Mouse (Mus musculus): ENCODE results near the gene Nectin1. TPM values are rescaled to one million over a fixed set of nuclear protein-coding genes. Genes with fewer than 3 reads are reported as not detected.

Gene Nectin1
- polyA plus RNA-seq, 2 experiments = 1.1 to 1.2 TPM

DNA sequence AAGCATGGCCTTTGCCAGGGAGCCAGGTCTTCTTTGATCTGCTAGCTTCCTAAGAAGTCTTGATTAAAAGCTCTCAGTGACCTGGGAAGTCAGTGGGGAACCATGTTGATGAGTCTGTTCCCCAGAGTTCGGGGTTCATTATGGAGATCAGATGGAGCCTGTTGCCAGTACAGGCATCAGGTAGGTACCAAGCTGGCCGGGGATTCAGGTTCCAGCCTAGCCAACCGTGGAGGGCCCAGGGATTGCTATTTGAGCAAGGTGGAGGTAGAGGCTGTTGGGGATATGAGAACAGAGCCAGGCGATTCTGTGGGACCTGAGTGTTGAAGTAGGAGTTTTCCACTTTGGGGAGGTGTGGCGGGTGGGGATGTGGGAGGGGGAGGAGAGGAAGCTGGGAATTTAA is 30.6 kb downstream of the Nectin1 start:
- Histone ChIP-seq H3K4me3 (ENCODE audit: insufficient read depth in 1 of 2, low read depth in 2 of 2, low read length in 2 of 2) (no peak overlapping the region), H3K4me1 (replicated peaks; ENCODE audit: control insufficient read depth in 2 of 2, insufficient read depth in 2 of 2, low read length in 1 of 2) (peaks cover 0 to 1% of the 10 kb centered on the region in 2 experiments; a peak in 1 of 4 replicates), H3K27me3 (ENCODE audit: control insufficient read depth, insufficient read depth, low read length) (no peaks in the 10 kb centered on the region), H3K4me2 (ENCODE audit: low read depth) (no peak overlapping the region), H3K9me3 (ENCODE audit: control insufficient read depth, low read length) (no peaks in the 10 kb centered on the region), H3K36me3 (replicated peaks; ENCODE audit: control insufficient read depth, insufficient read depth, low read depth) (no peaks in the 10 kb centered on the region), H3K27ac (no peak overlapping the region), H3K9ac (replicated peaks) (no peak overlapping the region)
- WGBS (ENCODE audit: insufficient replicate concordance) = 50% methylated on average over 5 of the region's 5 CpGs
- TF ChIP-seq EP300 (IDR thresholded peaks at IDR 0.05; ENCODE audit: low read depth) (no peak), CTCF (IDR thresholded peaks at IDR 0.05; ENCODE audit: low read depth) (no peak)
- no peak for DNase-seq (ENCODE audit: low read depth in 3 of 3, low spot score in 3 of 3)
- no peak for ATAC-seq (ENCODE audit: insufficient read depth)

DNA sequence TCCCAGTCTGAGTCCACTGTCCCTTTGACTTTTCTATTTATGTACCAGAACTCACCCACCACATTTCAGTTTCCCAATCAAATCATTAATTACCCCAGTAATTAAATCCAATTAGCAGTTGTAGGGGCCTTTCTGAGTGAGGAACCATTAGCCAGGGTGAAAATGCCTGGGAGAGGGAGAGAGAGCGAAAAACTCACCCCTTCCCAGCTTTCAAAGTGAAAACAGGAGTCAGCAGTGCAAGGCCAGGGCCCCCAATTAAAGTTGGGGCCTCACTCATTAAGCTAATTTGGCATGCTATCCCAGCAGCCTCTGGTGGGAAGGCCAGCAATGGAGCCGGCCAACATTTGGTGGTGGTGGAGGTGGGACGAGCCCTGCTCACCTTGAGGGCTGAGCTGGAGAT is 32.4 kb downstream of the Nectin1 start:
- no peaks in the 10 kb centered on the region for H3K27me3 ChIP-seq (ENCODE audit: control insufficient read depth, insufficient read depth, low read length)
- WGBS (ENCODE audit: insufficient replicate concordance) = 39% methylated on average over 3 of the region's 3 CpGs
- no peak overlapping the region for H3K4me3 ChIP-seq (ENCODE audit: insufficient read depth in 1 of 2, low read depth in 2 of 2, low read length in 2 of 2)
- ATAC-seq (ENCODE audit: insufficient read depth) = no peak
- DNase-seq (ENCODE audit: low read depth in 3 of 3, low spot score in 3 of 3) = no peak
- no peak overlapping the region for H3K9ac ChIP-seq (replicated peaks)
- TF ChIP-seq CTCF (IDR thresholded peaks at IDR 0.05; ENCODE audit: low read depth) (no peak), EP300 (IDR thresholded peaks at IDR 0.05; ENCODE audit: low read depth) (no peak)
- no peak overlapping the region for H3K4me2 ChIP-seq (ENCODE audit: low read depth)
- H3K9me3 ChIP-seq (ENCODE audit: control insufficient read depth, low read length) = no peaks in the 10 kb centered on the region
- H3K27ac ChIP-seq = no peak overlapping the region
- H3K4me1 ChIP-seq (replicated peaks; ENCODE audit: control insufficient read depth in 2 of 2, insufficient read depth in 2 of 2, low read length in 1 of 2) = peaks cover 0 to 1% of the 10 kb centered on the region in 2 experiments; a peak in 1 of 4 replicates
- no peaks in the 10 kb centered on the region for H3K36me3 ChIP-seq (replicated peaks; ENCODE audit: control insufficient read depth, insufficient read depth, low read depth)

DNA sequence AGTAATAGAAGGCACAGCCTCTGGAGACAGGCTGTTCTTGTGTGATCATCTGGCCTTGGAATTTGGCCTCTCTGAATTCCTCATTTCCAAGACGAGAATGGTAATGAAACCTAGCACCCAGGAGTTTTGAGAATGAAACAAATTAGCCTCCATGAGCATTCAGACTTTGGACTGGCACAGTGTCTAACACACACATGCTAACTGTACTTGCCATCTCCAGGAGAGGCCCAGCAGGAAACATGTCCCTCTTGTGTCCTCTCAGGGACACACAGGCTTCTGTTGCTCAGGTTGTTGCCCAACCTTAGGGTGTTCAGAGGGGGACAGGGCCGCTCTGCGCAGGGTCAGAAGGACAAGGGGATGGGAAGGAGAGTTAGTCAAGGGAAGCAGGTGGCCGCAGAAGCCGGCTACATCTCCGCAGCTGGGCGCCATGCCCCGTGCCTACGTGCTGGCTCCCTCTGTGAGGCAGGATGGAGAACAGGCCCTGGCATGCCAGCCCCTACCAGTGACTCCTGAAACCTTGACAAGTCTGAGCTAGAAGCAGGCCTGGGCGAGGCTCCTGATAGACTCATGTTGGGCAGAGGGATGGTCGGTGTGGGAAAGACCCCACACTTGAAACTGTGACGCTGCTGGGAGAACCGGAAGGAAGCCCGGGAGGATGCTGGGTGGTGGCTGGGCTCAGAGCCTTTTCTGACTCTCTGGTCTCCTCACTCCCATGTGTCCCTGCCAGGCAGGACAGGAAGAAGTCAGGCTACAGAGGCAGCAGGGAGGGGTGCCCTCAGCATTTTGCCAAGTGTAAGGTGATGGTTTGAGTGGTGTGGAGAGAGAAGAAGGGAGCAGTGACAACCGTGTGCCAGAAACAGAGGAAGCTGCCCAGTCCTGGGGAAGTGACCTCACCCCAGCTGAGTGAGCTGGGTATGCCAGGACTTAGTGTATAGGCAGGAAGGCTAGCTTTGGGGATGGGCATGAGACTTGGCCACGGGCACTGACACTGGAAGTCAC is 33.9 kb downstream of the Nectin1 start:
- Histone ChIP-seq H3K4me1 (replicated peaks; ENCODE audit: control insufficient read depth in 2 of 2, insufficient read depth in 2 of 2, low read length in 1 of 2) (peaks cover 0 to 1% of the 10 kb centered on the region in 2 experiments; a peak in 1 of 4 replicates), H3K4me3 (ENCODE audit: insufficient read depth in 1 of 2, low read depth in 2 of 2, low read length in 2 of 2) (no peak overlapping the region), H3K4me2 (ENCODE audit: low read depth) (no peak overlapping the region), H3K27me3 (ENCODE audit: control insufficient read depth, insufficient read depth, low read length) (no peaks in the 10 kb centered on the region), H3K9ac (replicated peaks) (no peak overlapping the region), H3K27ac (no peak overlapping the region), H3K9me3 (ENCODE audit: control insufficient read depth, low read length) (no peaks in the 10 kb centered on the region), H3K36me3 (replicated peaks; ENCODE audit: control insufficient read depth, insufficient read depth, low read depth) (no peaks in the 10 kb centered on the region)
- WGBS (ENCODE audit: insufficient replicate concordance) = 63% methylated on average over 16 of the region's 16 CpGs
- TF ChIP-seq EP300 (IDR thresholded peaks at IDR 0.05; ENCODE audit: low read depth) = no peak
- TF ChIP-seq CTCF (IDR thresholded peaks at IDR 0.05; ENCODE audit: low read depth) = no peak
- ATAC-seq (ENCODE audit: insufficient read depth) (no peak), DNase-seq (ENCODE audit: low read depth in 3 of 3, low spot score in 3 of 3) (no peak)

DNA sequence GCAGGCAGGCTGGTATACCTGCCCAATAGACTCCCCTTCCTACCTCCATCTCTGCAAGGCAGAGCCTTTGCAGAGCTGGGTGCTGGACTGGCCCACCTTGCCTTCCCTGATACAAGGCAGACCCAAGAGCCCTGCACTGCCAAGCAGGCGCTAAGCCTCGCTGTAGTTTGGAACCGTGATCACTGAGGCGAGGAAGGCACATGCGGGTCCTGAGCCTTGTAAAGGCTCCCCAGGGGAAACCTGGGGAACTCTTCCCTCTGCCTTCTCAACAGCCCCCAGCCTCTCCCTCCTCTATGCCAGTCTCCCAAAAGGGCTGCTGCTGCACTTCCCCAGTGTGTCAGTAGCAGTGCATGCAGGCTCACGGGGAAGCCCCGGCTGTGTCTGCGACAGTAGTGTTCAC is 37.1 kb downstream of the Nectin1 start:
- TF ChIP-seq EP300 (IDR thresholded peaks at IDR 0.05; ENCODE audit: low read depth) (no peak), CTCF (IDR thresholded peaks at IDR 0.05; ENCODE audit: low read depth) (no peak)
- Histone ChIP-seq H3K36me3 (replicated peaks; ENCODE audit: control insufficient read depth, insufficient read depth, low read depth) (no peaks in the 10 kb centered on the region), H3K27me3 (ENCODE audit: control insufficient read depth, insufficient read depth, low read length) (no peaks in the 10 kb centered on the region), H3K9ac (replicated peaks) (no peak overlapping the region), H3K9me3 (ENCODE audit: control insufficient read depth, low read length) (no peaks in the 10 kb centered on the region), H3K4me3 (ENCODE audit: insufficient read depth in 1 of 2, low read depth in 2 of 2, low read length in 2 of 2) (no peak overlapping the region), H3K4me2 (ENCODE audit: low read depth) (no peak overlapping the region), H3K27ac (no peak overlapping the region), H3K4me1 (replicated peaks; ENCODE audit: control insufficient read depth in 2 of 2, insufficient read depth in 2 of 2, low read length in 1 of 2) (no peaks in the 10 kb centered on the region)
- ATAC-seq (ENCODE audit: insufficient read depth) = no peak
- no peak for DNase-seq (ENCODE audit: low read depth in 3 of 3, low spot score in 3 of 3)
- 58% methylated on average over 8 of the region's 8 CpGs for WGBS (ENCODE audit: insufficient replicate concordance)

DNA sequence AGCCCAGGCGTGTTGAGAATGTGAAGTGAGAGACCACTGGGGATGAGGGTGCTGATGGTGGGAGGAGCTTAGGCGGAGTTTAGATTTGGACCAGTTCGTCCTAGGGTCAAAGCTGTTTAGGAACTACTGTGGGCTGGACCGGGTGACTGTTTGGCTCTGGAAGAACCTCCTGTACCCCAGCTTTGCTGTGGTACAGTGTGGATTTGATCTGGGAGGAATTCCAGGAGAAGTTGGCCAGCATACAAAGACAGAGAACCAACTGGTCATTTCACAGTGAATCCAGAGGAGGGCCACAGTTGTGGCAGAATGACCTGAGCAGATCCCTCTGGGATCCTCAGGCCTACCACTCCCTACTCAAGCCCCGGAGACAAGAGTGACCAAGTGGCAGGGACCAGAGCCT is 38.6 kb downstream of the Nectin1 start:
- H3K4me3 ChIP-seq (ENCODE audit: insufficient read depth in 1 of 2, low read depth in 2 of 2, low read length in 2 of 2) = no peak overlapping the region
- H3K27me3 ChIP-seq (ENCODE audit: control insufficient read depth, insufficient read depth, low read length) = no peaks in the 10 kb centered on the region
- H3K4me1 ChIP-seq (replicated peaks; ENCODE audit: control insufficient read depth in 2 of 2, insufficient read depth in 2 of 2, low read length in 1 of 2) = no peaks in the 10 kb centered on the region
- WGBS (ENCODE audit: insufficient replicate concordance) = 47% methylated on average over 5 of the region's 5 CpGs
- TF ChIP-seq EP300 (IDR thresholded peaks at IDR 0.05; ENCODE audit: low read depth) = no peak
- no peak for TF ChIP-seq CTCF (IDR thresholded peaks at IDR 0.05; ENCODE audit: low read depth)
- no peak overlapping the region for H3K9ac ChIP-seq (replicated peaks)
- ATAC-seq (ENCODE audit: insufficient read depth) = no peak
- no peak for DNase-seq (ENCODE audit: low read depth in 3 of 3, low spot score in 3 of 3)
- no peak overlapping the region for H3K27ac ChIP-seq
- no peaks in the 10 kb centered on the region for H3K36me3 ChIP-seq (replicated peaks; ENCODE audit: control insufficient read depth, insufficient read depth, low read depth)
- no peak overlapping the region for H3K4me2 ChIP-seq (ENCODE audit: low read depth)
- H3K9me3 ChIP-seq (ENCODE audit: control insufficient read depth, low read length) = no peaks in the 10 kb centered on the region

Measured in liver, embryonic 14.5 days (tissue).